Mouse (Mus musculus) embryo, embryonic 9.5 days (tissue): ENCODE measurements around the gene Spcs3.
"Not testable (repeated sequence)": the region's sequence is repeated elsewhere in the genome, so short reads cannot be mapped to it uniquely, and the experiment has no call there.

Experiments
- DNase-seq: peaks from one replicate; pipeline ENCODE4 v3.0.0-alpha.2; 2017; ENCODE audit errors: extremely low spot score

Gene Spcs3

GRCm38 (mm10) chr8:54529382-54530296 is at the start of gene Spcs3, which contains the start of gene Asb5:
TSS of gene Spcs3 (minus strand) at chr8:54529998.
TSS of gene Asb5 (plus strand) at chr8:54529580.
- DNase-seq = peak; percentile 94

GRCm38 (mm10) chr8:54570618-54571609 is 41.1 kb upstream of the Spcs3 start:
- DNase-seq = no peak

- DNase-seq = no peak
Observed at GRCm38 (mm10) chr8:54567168-54567567, 37.4 kb upstream of the Spcs3 start.

- no peak for DNase-seq
Observed at GRCm38 (mm10) chr8:54565603-54566260, 35.9 kb upstream of the Spcs3 start.

DNA sequence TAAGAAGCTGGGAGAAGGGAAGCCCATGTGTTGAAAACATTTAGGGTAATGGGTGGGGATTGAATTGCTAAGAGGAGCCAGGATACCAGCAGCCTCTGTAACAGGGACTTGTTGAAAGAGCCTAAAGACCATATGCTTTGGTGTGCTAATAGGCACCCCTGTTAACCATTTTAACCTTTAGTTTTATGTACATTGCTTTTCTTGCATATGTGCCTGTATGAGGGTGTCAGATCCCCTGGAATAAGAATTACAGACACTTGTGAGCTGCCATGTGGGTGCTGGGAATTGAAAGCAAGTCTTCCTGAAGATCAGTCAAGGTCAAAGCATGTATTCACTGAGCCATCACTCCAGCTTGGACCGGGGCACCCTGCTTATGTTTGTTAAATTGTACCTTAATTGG is 35.4 kb upstream of the Spcs3 start:
- no peak for DNase-seq

- DNase-seq = no peak
Observed at GRCm38 (mm10) chr8:54562137-54562536, 32.3 kb upstream of the Spcs3 start.

DNA sequence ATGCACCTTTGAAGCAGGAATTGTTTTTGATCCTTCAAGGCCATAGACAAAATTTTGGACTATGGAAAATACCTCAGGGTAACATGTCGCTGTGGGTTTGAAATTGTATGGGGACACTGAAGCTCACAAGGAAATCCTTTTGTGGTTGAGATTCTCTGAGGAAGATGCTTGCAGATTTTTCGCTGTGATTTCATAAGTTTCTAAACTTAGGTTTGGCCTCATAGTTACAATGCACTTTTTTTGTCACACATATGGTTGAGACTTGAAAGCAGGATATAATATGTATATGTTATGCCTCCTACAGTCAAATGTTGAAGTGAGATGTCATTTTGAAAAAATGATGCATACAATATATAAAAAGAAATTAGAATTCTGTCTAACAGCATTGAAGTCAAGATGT is 25.1 kb upstream of the Spcs3 start:
- DNase-seq = no peak

DNA sequence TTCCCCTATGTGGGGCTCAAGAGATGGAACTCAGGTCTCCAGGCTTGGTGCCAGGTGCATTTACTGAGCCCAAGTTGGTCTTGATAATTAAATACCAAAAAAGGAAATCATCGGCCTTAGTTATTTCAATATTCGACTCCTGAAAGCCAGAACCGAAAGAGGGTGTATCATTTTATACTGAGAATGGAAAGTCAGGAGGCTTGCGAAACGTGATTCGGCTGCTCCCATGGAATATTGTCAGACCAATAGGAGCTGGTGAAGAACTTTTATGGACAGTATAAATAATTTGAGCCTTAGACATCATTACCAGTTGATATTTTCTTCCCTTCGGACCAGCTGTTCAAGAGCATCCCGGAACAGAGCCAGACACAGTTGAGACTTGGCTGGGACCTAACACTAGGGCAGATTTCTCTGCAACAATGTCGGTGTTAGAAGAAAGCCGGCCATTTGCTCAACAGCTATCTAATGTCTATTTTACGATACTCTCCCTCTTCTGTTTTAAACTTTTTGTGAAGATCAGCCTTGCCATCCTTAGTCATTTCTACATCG is 20.3 kb upstream of the Spcs3 start:
- DNase-seq = no peak

- DNase-seq = no peak
Observed at GRCm38 (mm10) chr8:54548383-54548782, 18.6 kb upstream of the Spcs3 start.

- no peak for DNase-seq
Observed at GRCm38 (mm10) chr8:54541331-54541730, 11.5 kb upstream of the Spcs3 start.

- no peak for DNase-seq
Observed at GRCm38 (mm10) chr8:54537285-54537684, 7.5 kb upstream of the Spcs3 start.

GRCm38 (mm10) chr8:54535172-54535571 is 5.4 kb upstream of the Spcs3 start:
- DNase-seq = no peak

- DNase-seq = no peak
Observed at GRCm38 (mm10) chr8:54528571-54528970, 1.2 kb downstream of the Spcs3 start.

GRCm38 (mm10) chr8:54526700-54527099 is 3.1 kb downstream of the Spcs3 start:
- DNase-seq = no peak

- no peak for DNase-seq
Observed at GRCm38 (mm10) chr8:54525606-54526005, 4.2 kb downstream of the Spcs3 start.

- no peak for DNase-seq
Observed at GRCm38 (mm10) chr8:54520516-54520915, 9.3 kb downstream of the Spcs3 start.

DNA sequence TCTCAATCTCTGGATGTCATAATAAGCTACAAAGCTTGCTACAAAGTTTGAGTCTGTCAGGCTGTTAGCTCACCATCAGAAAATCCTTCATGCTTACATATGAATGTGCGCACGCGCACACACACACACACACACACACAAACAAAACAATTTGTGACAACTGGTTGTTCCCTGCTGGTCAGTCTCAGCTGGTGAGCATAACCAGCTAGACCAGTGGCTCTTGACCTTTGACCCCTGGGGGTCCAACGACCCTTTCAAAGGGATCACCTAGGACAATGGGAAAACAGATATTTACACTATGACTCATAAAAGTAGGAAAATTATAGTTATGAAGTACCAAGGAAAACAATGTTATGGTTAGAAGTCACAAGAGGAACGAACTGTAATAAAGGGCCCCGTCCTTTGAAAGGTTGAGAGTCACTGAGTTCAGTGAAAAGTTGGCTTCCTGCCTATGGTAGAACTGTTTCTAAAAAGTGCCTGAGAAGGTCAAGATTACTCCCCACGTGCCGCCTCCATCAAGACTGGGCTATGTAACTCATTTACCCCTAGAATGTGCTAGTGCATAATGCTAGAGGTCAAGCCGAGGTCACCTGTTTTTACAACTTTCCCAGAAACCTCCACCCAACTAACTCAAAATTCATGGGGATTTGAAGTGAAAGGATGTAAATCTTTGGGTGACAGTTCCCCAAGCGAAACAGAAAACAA is 10.9 kb downstream of the Spcs3 start:
- DNase-seq = no peak

- DNase-seq = not testable (repeated sequence)
Observed at GRCm38 (mm10) chr8:54512200-54512599, 17.6 kb downstream of the Spcs3 start.

- no peak for DNase-seq
Observed at GRCm38 (mm10) chr8:54511791-54512190, 18.0 kb downstream of the Spcs3 start.

GRCm38 (mm10) chr8:54509221-54509721 is 20.5 kb downstream of the Spcs3 start:
- peak; percentile 38 for DNase-seq

DNA sequence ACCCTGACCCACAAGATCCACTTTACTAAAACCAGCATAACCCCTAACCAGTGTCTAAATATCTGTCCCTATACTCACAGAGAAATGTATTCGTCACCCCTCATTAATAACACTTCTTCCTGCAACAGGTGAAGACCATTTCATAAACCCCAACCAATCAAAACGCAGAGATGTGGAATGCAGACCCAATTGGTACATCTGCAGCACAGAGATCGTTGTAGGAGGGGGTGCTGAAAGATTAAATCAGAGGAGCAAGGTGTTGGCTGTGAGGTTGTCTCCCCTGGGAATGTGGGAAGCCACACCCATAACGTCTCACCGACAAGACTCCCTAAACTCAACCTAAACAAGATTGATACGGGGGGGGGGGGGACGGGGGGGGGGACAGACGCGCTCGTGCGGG is 21.0 kb downstream of the Spcs3 start:
- DNase-seq = no peak
